Mouse (Mus musculus): ENCODE measurements around the gene Gm45753.

DNA sequence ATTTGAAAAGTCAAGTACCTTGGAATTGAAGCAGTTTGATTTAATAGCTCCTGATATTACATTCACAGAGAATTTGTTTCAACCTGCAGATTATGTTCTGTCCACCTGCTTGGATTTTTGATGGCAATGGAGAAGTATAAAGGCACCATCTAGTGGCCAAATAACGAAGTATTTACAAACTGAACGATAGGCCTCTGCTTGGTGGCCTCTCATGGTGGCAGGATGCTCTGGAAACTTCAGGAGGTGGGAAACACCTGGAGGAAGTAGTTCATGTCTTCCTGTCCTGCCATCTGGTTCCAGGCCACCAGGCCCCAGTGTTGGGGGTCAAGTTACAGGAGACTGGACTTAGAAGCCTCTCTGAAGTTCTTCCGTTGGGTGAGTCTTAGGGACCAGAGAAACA lies 70.0 kb downstream of the Gm45753 start:
- TF ChIP-seq CTCF (IDR thresholded peaks at IDR 0.05; ENCODE audit: low read depth) (peak; percentile 59), EP300 (IDR thresholded peaks at IDR 0.05; ENCODE audit: low read depth) (no peak)
